Mouse (Mus musculus) heart, adult 18-20 months (tissue): ENCODE measurements at regions not wholly inside any gene's neighbourhood (a gene's known extent, or its start where the extent isn't known, plus 50 kb on each side); places are given as distances from the start of the nearest gene placed in this dataset.

Experiments
- DNase-seq, 2 experiments: peaks; one replicate each; pipeline ENCODE4 v3.0.0; 2021 to 2022; ENCODE audit warnings: mixed read lengths in 1 of 2

- DNase-seq: peak; percentile 31 to 86
Measured at GRCm38 (mm10) chr7:72362690-72363089, 56.3 kb upstream of the Mctp2 start.

- peak in 1 of 2 experiments; percentile 25 for DNase-seq
Measured at GRCm38 (mm10) chr7:72391323-72391722, 84.9 kb upstream of the Mctp2 start.

GRCm38 (mm10) chr7:72400056-72400455 lies 93.6 kb upstream of the Mctp2 start:
- DNase-seq: peak; percentile 45 to 82

GRCm38 (mm10) chr7:72406131-72406530 lies 99.7 kb upstream of the Mctp2 start:
- DNase-seq: no peak

GRCm38 (mm10) chr7:72408409-72408986 lies 102.1 kb upstream of the Mctp2 start:
- DNase-seq: no peak

GRCm38 (mm10) chr7:72438552-72438951 lies 132.1 kb upstream of the Mctp2 start:
- DNase-seq: peak; percentile 65 to 67

GRCm38 (mm10) chr7:72442001-72442400 lies 135.6 kb upstream of the Mctp2 start:
- DNase-seq: peak; percentile 42 to 64

- no peak for DNase-seq
Measured at GRCm38 (mm10) chr7:72444016-72444415, 137.6 kb upstream of the Mctp2 start.

GRCm38 (mm10) chr7:72444792-72445191 lies 138.4 kb upstream of the Mctp2 start:
- DNase-seq: no peak

- DNase-seq: peak; percentile 11 to 27
Measured at GRCm38 (mm10) chr7:72446911-72447310, 140.5 kb upstream of the Mctp2 start.

- DNase-seq: no peak
Measured at GRCm38 (mm10) chr7:72462978-72463377, 156.6 kb upstream of the Mctp2 start.

- no peak for DNase-seq
Measured at GRCm38 (mm10) chr7:72464658-72465057, 158.2 kb upstream of the Mctp2 start.

GRCm38 (mm10) chr7:72469691-72470090 lies 163.3 kb upstream of the Mctp2 start:
- DNase-seq: no peak

GRCm38 (mm10) chr7:72474751-72475150 lies 168.3 kb upstream of the Mctp2 start:
- DNase-seq: no peak

GRCm38 (mm10) chr7:72478936-72479335 lies 172.5 kb upstream of the Mctp2 start:
- DNase-seq: no peak

- no peak for DNase-seq
Measured at GRCm38 (mm10) chr7:72481275-72481674, 174.9 kb upstream of the Mctp2 start.

- DNase-seq: no peak
Measured at GRCm38 (mm10) chr7:72490161-72490560, 183.8 kb upstream of the Mctp2 start.

GRCm38 (mm10) chr7:72493292-72493691 lies 186.9 kb upstream of the Mctp2 start:
- no peak for DNase-seq

GRCm38 (mm10) chr7:72496933-72497631 lies 190.7 kb upstream of the Mctp2 start:
- no peak for DNase-seq

GRCm38 (mm10) chr7:72498562-72499230 lies 192.3 kb upstream of the Mctp2 start:
- DNase-seq: peak; percentile 52 to 58

GRCm38 (mm10) chr7:72499788-72500187 lies 193.4 kb upstream of the Mctp2 start:
- no peak for DNase-seq

- no peak for DNase-seq
Measured at GRCm38 (mm10) chr7:72500190-72500589, 193.8 kb upstream of the Mctp2 start.

GRCm38 (mm10) chr7:72500996-72501395 lies 194.6 kb upstream of the Mctp2 start:
- no peak for DNase-seq

- no peak for DNase-seq
Measured at GRCm38 (mm10) chr7:72501431-72501830, 195.0 kb upstream of the Mctp2 start.
